Mouse (Mus musculus) small intestine, adult 2 months (tissue): ENCODE results near the gene St3gal5. TPM values are rescaled to one million over a fixed set of nuclear protein-coding genes. Genes with fewer than 3 reads are reported as not detected.

ENCODE experiments used
- H3K27ac ChIP-seq: fragments of 200-500 bp; 2 replicates; pipeline ENCODE4 v1.5.1; 2012; ENCODE audit warnings: low read depth, low read length, control low read depth, inconsistent platforms; ENCODE audit not compliant: insufficient read depth
- H3K27me3 ChIP-seq: fragments of 200-500 bp; 2 replicates; pipeline ENCODE4 v1.6.1; 2012; ENCODE audit warnings: mild to moderate bottlenecking, moderate library complexity, low read length, inconsistent platforms; ENCODE audit not compliant: control insufficient read depth, insufficient read depth
- H3K36me3 ChIP-seq: fragments of 200-500 bp; 2 replicates; pipeline ENCODE4 v1.6.1; 2012; ENCODE audit warnings: mild to moderate bottlenecking, low read length, control low read depth, inconsistent platforms; ENCODE audit not compliant: control insufficient read depth, insufficient read depth
- H3K4me1 ChIP-seq: fragments of 200-500 bp; 2 replicates; pipeline ENCODE4 v1.6.1; 2012; ENCODE audit warnings: low read length, inconsistent platforms, mixed read lengths; ENCODE audit not compliant: control insufficient read depth, insufficient read depth, insufficient read length
- H3K4me3 ChIP-seq: fragments of 200-500 bp; 2 replicates; pipeline ENCODE4 v1.5.1; 2012; ENCODE audit warnings: low read depth, mild to moderate bottlenecking, control low read depth, inconsistent platforms, low read length, moderate library complexity
- CTCF ChIP-seq: fragments of 200-500 bp; IDR thresholded peaks from 2 replicates; pipeline ENCODE4 v1.5.1; 2012; ENCODE audit warnings: low read depth, mild to moderate bottlenecking, control low read depth, inconsistent platforms, low read length, moderate library complexity, mixed read lengths; ENCODE audit not compliant: insufficient replicate concordance, insufficient read length; ENCODE audit errors: extremely low read depth
- POLR2A ChIP-seq: fragments of 200-500 bp; IDR thresholded peaks from 2 replicates; pipeline ENCODE4 v1.6.1; 2012; ENCODE audit warnings: low read depth, mild to moderate bottlenecking, control low read depth, inconsistent platforms, low read length, moderate library complexity
- WGBS: fragments of 180-500 bp; shearing (Covaris S2); methylation state at CpG from one replicate; pipeline ENCODE4 v1.1.7; 2018; 5-methylcytosine and 5-hydroxymethylcytosine counted together
- polyA plus RNA-seq: library from polyadenylated mRNA; depleted of rRNA; stranded (reverse); fragments of >200 nt; gene quantifications from 2 replicates; pipeline ENCODE4 v1.2.3, GENCODE M21; 2012

St3gal5 gene
- polyA plus RNA-seq, 1 experiment, result 2.8 TPM

- Histone ChIP-seq H3K4me3 (no peak overlapping the region), H3K27me3 (no peaks in the 10 kb centered on the region), H3K27ac (no peak overlapping the region), H3K36me3 (no peaks in the 10 kb centered on the region), H3K4me1 (no peaks in the 10 kb centered on the region)
- 85% methylated on average over 3 of the region's 3 CpGs for WGBS
- TF ChIP-seq POLR2A, result no peak
- no peak for TF ChIP-seq CTCF
Observed at GRCm38 (mm10) chr6:72110577-72110976, 13.2 kb downstream of the St3gal5 start.

GRCm38 (mm10) chr6:72112575-72112974 is 15.2 kb downstream of the St3gal5 start:
- H3K27ac ChIP-seq, result no peak overlapping the region
- no peaks in the 10 kb centered on the region for H3K36me3 ChIP-seq
- TF ChIP-seq POLR2A, result no peak
- H3K27me3 ChIP-seq, result no peaks in the 10 kb centered on the region
- no peak overlapping the region for H3K4me3 ChIP-seq
- 61% methylated on average over 6 of the region's 6 CpGs for WGBS
- no peaks in the 10 kb centered on the region for H3K4me1 ChIP-seq

GRCm38 (mm10) chr6:72113093-72113702 is 15.8 kb downstream of the St3gal5 start:
- TF ChIP-seq CTCF, result no peak
- no peak for TF ChIP-seq POLR2A

GRCm38 (mm10) chr6:72114902-72115301 is 17.5 kb downstream of the St3gal5 start:
- Histone ChIP-seq H3K27ac (no peak overlapping the region), H3K36me3 (no peaks in the 10 kb centered on the region), H3K4me1 (no peaks in the 10 kb centered on the region), H3K4me3 (no peak overlapping the region), H3K27me3 (no peaks in the 10 kb centered on the region)
- TF ChIP-seq POLR2A (no peak), CTCF (no peak)
- WGBS, result 64% methylated on average over 7 of the region's 7 CpGs

More at GRCm38 (mm10) chr6:72113093-72113702, 15.8 kb downstream of the St3gal5 start:
- Histone ChIP-seq H3K27me3 (no peaks in the 10 kb centered on the region), H3K4me3 (no peak overlapping the region), H3K4me1 (no peaks in the 10 kb centered on the region), H3K27ac (no peak overlapping the region), H3K36me3 (no peaks in the 10 kb centered on the region)
- WGBS, result 63% methylated on average over 2 of the region's 2 CpGs

- H3K27ac ChIP-seq, result no peak overlapping the region
- WGBS, result 36% methylated on average over 8 of the region's 8 CpGs
- H3K27me3 ChIP-seq, result no peaks in the 10 kb centered on the region
- H3K4me3 ChIP-seq, result no peak overlapping the region
- H3K36me3 ChIP-seq, result no peaks in the 10 kb centered on the region
- H3K4me1 ChIP-seq, result no peaks in the 10 kb centered on the region
- TF ChIP-seq POLR2A, result no peak
- TF ChIP-seq CTCF, result no peak
Observed at GRCm38 (mm10) chr6:72117322-72117968, 20.1 kb downstream of the St3gal5 start.

GRCm38 (mm10) chr6:72119870-72120269 is 22.5 kb downstream of the St3gal5 start:
- no peaks in the 10 kb centered on the region for H3K36me3 ChIP-seq
- H3K4me1 ChIP-seq, result no peaks in the 10 kb centered on the region
- no peaks in the 10 kb centered on the region for H3K27me3 ChIP-seq
- no peak overlapping the region for H3K4me3 ChIP-seq
- TF ChIP-seq CTCF (no peak), POLR2A (no peak)
- no peak overlapping the region for H3K27ac ChIP-seq
- 90% methylated on average over 1 of the region's 1 CpGs for WGBS

- WGBS, result 59% methylated on average over 3 of the region's 3 CpGs
Observed at GRCm38 (mm10) chr6:72121301-72121700, 23.9 kb downstream of the St3gal5 start.

More at GRCm38 (mm10) chr6:72121301-72121700, 23.9 kb downstream of the St3gal5 start:
- Histone ChIP-seq H3K4me1 (no peaks in the 10 kb centered on the region), H3K27me3 (no peaks in the 10 kb centered on the region), H3K4me3 (no peak overlapping the region), H3K36me3 (no peaks in the 10 kb centered on the region), H3K27ac (no peak overlapping the region)
- no peak for TF ChIP-seq CTCF
- no peak for TF ChIP-seq POLR2A
